ENCODE assay signal across 8 mouse cellular contexts in genomic region chr12:57575931-57576628, GRCm38 (mm10). TPM values are rescaled to one million over a fixed set of nuclear protein-coding genes. Genes with fewer than 3 reads are reported as not detected.
A peak's percentile ranks its signal among the peaks of the same experiment; 100 is the strongest.
DNase-seq lines count a peak whose midpoint lies in the region; ATAC-seq and TF ChIP-seq lines count a peak whose summit lies in the region.

No protein-coding gene starts in this region.

- peaks cover 35% of the 10 kb centered on the region for H3K27me3 ChIP-seq in heart, embryonic 12.5 days (replicated peaks)
- H3K27me3 ChIP-seq in forebrain, embryonic 15.5 days: peaks cover 26% of the 10 kb centered on the region
- H3K27me3 ChIP-seq in kidney, postnatal 0 days (ENCODE audit: insufficient read depth, low read length): peaks cover 24% of the 10 kb centered on the region

- no peak for DNase-seq in heart, adult 9 months (ENCODE audit: low spot score in 2 of 2)
- DNase-seq in WW6 (ENCODE audit: low read depth, low spot score): peak; percentile 38
- DNase-seq in kidney, postnatal 0 days (ENCODE audit: low spot score): peak; percentile 51
- DNase-seq in lung, postnatal 10 days: peak; percentile 43
- peak; percentile 56 for DNase-seq in right cerebral cortex, postnatal 4 days
- no peak for DNase-seq in MN1 (ENCODE audit: low spot score)

- no peak overlapping the region for H3K27ac ChIP-seq in heart, embryonic 12.5 days (ENCODE audit: poor library complexity, severe bottlenecking)
- H3K27ac ChIP-seq in forebrain, embryonic 15.5 days (replicated peaks): no peak overlapping the region
- H3K27ac ChIP-seq in kidney, postnatal 0 days: no peak overlapping the region

- ATAC-seq in heart, embryonic 12.5 days (ENCODE audit: insufficient number of reproducible peaks, low FRiP score): peak; percentile 73; the same call in 1 of the 2 replicates
- peak; percentile 95 for ATAC-seq in forebrain, embryonic 15.5 days (replicated peaks)
- peak; percentile 87 for ATAC-seq in kidney, postnatal 0 days (replicated peaks; ENCODE audit: low FRiP score, low read depth)

- 2% methylated on average over 81 of the region's 81 CpGs for WGBS in heart, embryonic 12.5 days
- WGBS in forebrain, embryonic 15.5 days: 1% methylated on average over 81 of the region's 81 CpGs
- 2% methylated on average over 74 of the region's 81 CpGs for WGBS in kidney, postnatal 0 days

- 0 out of 2 replicates have a peak, but pooled peaks cover 3% of the 10 kb centered on the region for H3K9me3 ChIP-seq in heart, embryonic 12.5 days (replicated peaks)
- no peaks in the 10 kb centered on the region for H3K9me3 ChIP-seq in forebrain, embryonic 15.5 days
- H3K9me3 ChIP-seq in kidney, postnatal 0 days (replicated peaks; ENCODE audit: low read length): no peaks in the 10 kb centered on the region; the same call in 1 of the 2 replicates

- H3K4me3 ChIP-seq in heart, embryonic 12.5 days: peak overlapping the region; percentile 55
- peak overlapping the region; percentile 63 for H3K4me3 ChIP-seq in forebrain, embryonic 15.5 days
- peak overlapping the region; percentile 36 for H3K4me3 ChIP-seq in kidney, postnatal 0 days (replicated peaks; ENCODE audit: low read depth, low read length)

- H3K9ac ChIP-seq in heart, embryonic 12.5 days: peak overlapping the region; percentile 70
- H3K9ac ChIP-seq in forebrain, embryonic 15.5 days (replicated peaks): peak overlapping the region; percentile 55
- H3K9ac ChIP-seq in kidney, postnatal 0 days (ENCODE audit: low read depth, low read length): 0 out of 2 replicates have a peak overlapping the region, but pooled peaks have one; percentile 20

- H3K4me2 ChIP-seq in heart, embryonic 12.5 days: peak overlapping the region; percentile 84
- peak overlapping the region; percentile 93 for H3K4me2 ChIP-seq in forebrain, embryonic 15.5 days (replicated peaks)
- peak overlapping the region; percentile 64 for H3K4me2 ChIP-seq in kidney, postnatal 0 days (ENCODE audit: low read length)

- peak; percentile 60 for TF ChIP-seq CTCF in kidney, postnatal 0 days (IDR thresholded peaks at IDR 0.05; ENCODE audit: low read depth)

- peaks cover 3% of the 10 kb centered on the region; the same call in 1 of the 2 replicates for H3K4me1 ChIP-seq in heart, embryonic 12.5 days (replicated peaks)
- peaks cover 9% of the 10 kb centered on the region for H3K4me1 ChIP-seq in forebrain, embryonic 15.5 days
- H3K4me1 ChIP-seq in kidney, postnatal 0 days (replicated peaks; ENCODE audit: insufficient read depth, low read length): 0 out of 2 replicates have a peak, but pooled peaks cover 5% of the 10 kb centered on the region

- H3K36me3 ChIP-seq in heart, embryonic 12.5 days: no peaks in the 10 kb centered on the region
- H3K36me3 ChIP-seq in forebrain, embryonic 15.5 days: no peaks in the 10 kb centered on the region
- H3K36me3 ChIP-seq in kidney, postnatal 0 days (ENCODE audit: insufficient read depth, low read length): no peaks in the 10 kb centered on the region

RNA-seq across cellular contexts. Expression of gene Ttc6, which starts 12.2 kb away (rescaled TPM):
- polyA plus RNA-seq in heart, embryonic 12.5 days (2016; fragmentation: Nextera tagmentation; extraction: Ambion mirVana): 0.20 and 0.49 TPM in 2 replicates
- 0.11 and 0.27 TPM in 2 replicates for polyA plus RNA-seq in forebrain, embryonic 15.5 days (2015; fragmentation: Nextera tagmentation; extraction: Ambion mirVana)
- 0.09 and 0.18 TPM in 2 replicates for polyA plus RNA-seq in kidney, postnatal 0 days (2015; fragmentation: Nextera tagmentation; extraction: Ambion mirVana)

RNA-seq across cellular contexts. Expression of gene Foxa1, which starts 29.4 kb away (rescaled TPM):
- 0.13 and 0.26 TPM in 2 replicates for polyA plus RNA-seq in heart, embryonic 12.5 days (2016; fragmentation: Nextera tagmentation; extraction: Ambion mirVana)
- 0.10 and 0.20 TPM in 2 replicates for polyA plus RNA-seq in forebrain, embryonic 15.5 days (2015; fragmentation: Nextera tagmentation; extraction: Ambion mirVana)
- 0.57 and 1.7 TPM in 2 replicates for polyA plus RNA-seq in kidney, postnatal 0 days (2015; fragmentation: Nextera tagmentation; extraction: Ambion mirVana)

Comparison
In these comparisons a context has a peak if more than half of its experiments do, and no peak if none do; other contexts are left out.
1. H3K9ac ChIP-seq: peak in every context shown above with its lines; median percentile 70 in heart, embryonic 12.5 days; 55 in forebrain, embryonic 15.5 days; 20 in kidney, postnatal 0 days.
2. DNase-seq: peak in WW6 (single experiment), kidney, postnatal 0 days (single experiment), lung, postnatal 10 days (single experiment) and right cerebral cortex, postnatal 4 days (single experiment); none in heart, adult 9 months (0 of 2) and MN1 (single experiment).
3. Peak in every context shown above with its lines, with median percentiles within 50 percentile points of each other: ATAC-seq, H3K4me2 ChIP-seq and H3K4me3 ChIP-seq.